Mouse (Mus musculus) ES-E14 (cell line): Measurements from ENCODE around the gene Gm28047.

Experiments used
- CHD2 ChIP-seq: IDR thresholded peaks from 2 replicates; pipeline ENCODE4 v1.6.1; 2014; ENCODE audit warnings: mild to moderate bottlenecking, low read depth, low read length, inconsistent platforms
- HCFC1 ChIP-seq: IDR thresholded peaks from 2 replicates; pipeline ENCODE4 v1.6.1; 2012; ENCODE audit warnings: low read length, inconsistent platforms, borderline replicate concordance; ENCODE audit not compliant: insufficient read depth
- ZNF384 ChIP-seq: IDR thresholded peaks from 2 replicates; pipeline ENCODE4 v1.6.1; 2012; ENCODE audit warnings: low read depth, low read length, inconsistent platforms

- TF ChIP-seq CHD2 (no peak), HCFC1 (no peak), ZNF384 (no peak)
These were observed 98.5 kb downstream of the Gm28047 start for GRCm38 (mm10) chr15:102526111-102527002.
